Mouse (Mus musculus) erythroblast, adult 5-6 weeks (primary cell): ENCODE data around the gene Mgat4b. TPM values are rescaled to one million over a fixed set of nuclear protein-coding genes. Genes with fewer than 3 reads are reported as not detected.

Experiments
- ATAC-seq: replicated peaks from 2 replicates; pipeline ENCODE4 v1.8.0; 2016; ENCODE audit warnings: moderate number of reproducible peaks, mild to moderate bottlenecking, moderate TSS enrichment, inconsistent platforms; ENCODE audit not compliant: poor library complexity, low FRiP score, severe bottlenecking
- total RNA-seq, 2 experiments: library from RNA; stranded (forward) in 1 of 2; stranded (reverse) in 1 of 2; fragments of 150-400 nt in 1 of 2; fragments of 200-764, 138-1000 nt in 1 of 2; gene quantifications; 2 replicates each; pipeline versions ENCODE4 v1.2.3 to v1.2.4; 2015 to 2017; ENCODE audit warnings: low replicate concordance in 2 of 2

Mgat4b gene
- total RNA-seq (2015; ENCODE audit: low replicate concordance) (7.1 and 7.7 TPM in 2 replicates), total RNA-seq (2017; ENCODE audit: low replicate concordance) (5.1 and 10.0 TPM in 2 replicates)

DNA sequence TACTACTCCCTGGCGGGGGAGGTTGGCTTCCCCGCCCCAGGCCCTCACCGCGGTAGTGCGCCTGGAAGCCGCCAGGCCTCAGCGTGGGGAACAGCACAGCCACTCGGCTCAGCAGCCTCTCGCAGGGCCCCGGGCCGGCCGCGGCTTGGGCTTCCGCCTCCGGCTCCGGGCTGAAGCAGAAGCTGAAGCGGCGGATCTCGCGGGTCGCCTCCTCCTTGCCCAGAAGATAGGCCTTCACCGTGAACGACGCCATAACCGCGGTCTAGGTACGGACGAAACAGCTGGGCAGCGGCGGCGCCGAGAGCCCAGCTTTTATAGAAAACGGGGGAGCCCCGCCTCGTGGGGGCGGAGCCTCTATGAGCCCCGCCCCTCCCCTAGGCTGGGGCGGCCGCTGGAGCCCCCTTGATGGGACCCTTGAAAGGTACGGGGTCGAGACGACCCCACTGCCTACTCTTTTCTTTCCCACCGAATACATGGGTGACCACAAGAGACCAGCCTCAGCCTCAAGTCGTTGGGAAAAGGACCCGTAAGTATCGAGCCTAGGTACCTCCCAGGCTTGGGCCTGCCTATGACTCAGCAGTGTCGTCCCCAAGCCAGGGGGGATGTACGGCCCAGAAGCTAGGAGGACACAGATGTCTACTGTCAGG, at the start of gene Mgat4b, which contains the start of gene Sqstm1:
Mgat4b (plus strand) TSS at position 386 of the 647 bp plus-strand sequence.
Sqstm1 (minus strand) TSS at position 323 of the 647 bp plus-strand sequence.
- peak; percentile 77 for ATAC-seq

- peak; percentile 85 for ATAC-seq
Observed at GRCm38 (mm10) chr11:50161578-50162304, 48.9 kb upstream of the Mgat4b start.

DNA sequence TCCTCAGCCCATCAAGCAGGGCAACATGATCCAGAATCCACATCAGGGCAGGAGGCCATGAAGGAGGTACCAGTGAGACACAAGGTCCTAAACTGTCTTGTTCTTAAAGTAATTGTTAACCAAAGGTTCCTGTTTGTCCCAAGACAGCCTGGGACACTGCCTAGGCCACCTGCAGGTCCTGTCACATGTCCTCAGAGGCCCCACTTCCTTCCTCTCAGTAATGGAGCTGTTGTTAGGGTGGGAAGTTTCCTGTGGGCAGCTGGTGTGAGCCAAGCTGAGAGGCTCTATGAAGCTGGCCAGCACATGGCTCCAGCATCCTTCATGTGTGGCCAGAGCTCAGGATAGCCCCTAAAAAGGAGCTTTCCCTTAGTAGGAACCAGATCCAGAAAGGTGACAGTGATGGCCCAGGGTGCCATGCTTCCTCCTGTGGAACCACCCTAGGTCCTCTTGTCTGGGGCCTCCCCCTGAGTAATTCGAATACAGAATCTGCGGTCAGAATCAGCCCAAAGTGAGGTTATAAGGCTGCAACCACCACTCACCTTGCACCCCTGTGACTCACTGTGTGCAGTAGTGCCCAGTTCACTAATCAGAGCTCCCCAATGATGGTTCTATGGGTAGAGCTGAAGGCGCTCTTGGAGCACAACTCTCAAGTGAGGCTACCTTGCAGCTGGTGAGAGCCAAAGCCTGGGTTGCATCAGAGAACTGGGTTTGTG, 48.2 kb upstream of the Mgat4b start:
- no peak for ATAC-seq

DNA sequence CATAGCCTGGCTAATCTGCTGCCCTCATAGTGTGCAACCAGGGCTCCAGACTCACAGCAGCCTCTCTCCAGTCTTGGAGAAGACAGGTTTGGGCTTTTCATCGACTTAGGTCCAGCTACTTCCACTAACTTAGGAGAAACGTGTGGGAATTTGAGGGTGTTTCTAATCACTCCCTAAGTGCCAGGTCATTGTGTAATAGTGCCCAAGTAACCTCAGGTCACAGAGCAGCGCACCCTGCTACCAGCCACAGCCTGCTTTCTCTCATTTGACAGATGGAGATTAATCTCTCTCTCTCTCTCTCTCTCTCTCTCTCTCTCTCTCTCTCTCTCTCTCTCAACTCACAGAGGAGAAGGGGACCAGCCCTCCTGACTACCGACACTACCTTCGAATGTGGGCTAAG, 42.3 kb upstream of the Mgat4b start:
- no peak for ATAC-seq

DNA sequence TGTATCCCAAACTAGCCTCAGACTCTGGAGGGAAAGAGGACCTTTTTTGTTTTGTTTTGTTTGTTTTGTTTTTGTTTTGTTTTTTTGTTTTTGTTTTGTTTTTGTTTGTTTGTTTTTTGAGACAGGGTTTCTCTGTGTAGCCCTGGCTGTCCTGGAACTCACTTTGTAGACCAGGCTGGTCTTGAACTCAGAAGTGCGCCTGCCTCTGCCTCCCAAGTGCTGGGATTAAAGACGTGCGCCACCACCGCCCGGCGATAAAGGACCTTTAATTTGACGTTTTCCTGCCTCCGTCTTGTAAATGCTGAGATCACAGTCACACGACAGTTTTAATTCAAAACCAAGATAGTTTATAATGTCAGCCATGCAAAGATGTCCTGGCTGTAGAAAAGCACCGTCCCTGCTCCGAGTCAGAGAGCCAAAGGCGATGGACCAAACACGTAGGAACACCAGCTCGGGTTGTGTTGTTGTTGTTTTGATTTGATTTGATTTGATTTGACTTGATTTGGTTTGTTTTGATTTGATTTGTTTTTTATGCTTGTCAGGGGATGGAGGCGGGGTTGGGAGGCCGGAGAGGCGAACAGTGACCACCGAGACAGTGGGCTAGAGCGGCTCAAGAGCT, 36.5 kb upstream of the Mgat4b start, which contains the start of gene Mrnip:
Mrnip (plus strand) TSS at position 334 of the 619 bp plus-strand sequence.
- peak; percentile 34 for ATAC-seq

GRCm38 (mm10) chr11:50174730-50175187, 35.9 kb upstream of the Mgat4b start:
- peak; percentile 97 for ATAC-seq

DNA sequence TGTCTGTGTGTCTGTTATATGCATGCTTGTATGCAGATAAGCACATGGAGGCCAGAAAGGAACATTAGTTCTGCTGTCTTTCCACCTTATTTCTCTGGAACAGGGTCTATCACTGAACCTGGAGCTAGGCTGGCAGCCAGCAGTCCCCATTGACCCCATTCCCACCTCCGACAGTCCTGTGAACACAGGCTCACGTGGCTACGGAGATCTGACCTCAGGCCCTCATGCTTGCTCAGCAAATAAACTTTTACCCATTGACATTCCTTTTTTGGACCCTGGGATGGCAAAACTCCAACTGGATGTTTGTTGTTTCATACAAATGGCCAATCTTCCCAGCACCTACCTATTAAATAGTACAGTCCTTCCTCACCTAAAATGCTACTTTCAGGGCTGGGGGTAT, 34.3 kb upstream of the Mgat4b start:
- no peak for ATAC-seq

- no peak for ATAC-seq
Observed at GRCm38 (mm10) chr11:50177111-50177510, 33.6 kb upstream of the Mgat4b start.

DNA sequence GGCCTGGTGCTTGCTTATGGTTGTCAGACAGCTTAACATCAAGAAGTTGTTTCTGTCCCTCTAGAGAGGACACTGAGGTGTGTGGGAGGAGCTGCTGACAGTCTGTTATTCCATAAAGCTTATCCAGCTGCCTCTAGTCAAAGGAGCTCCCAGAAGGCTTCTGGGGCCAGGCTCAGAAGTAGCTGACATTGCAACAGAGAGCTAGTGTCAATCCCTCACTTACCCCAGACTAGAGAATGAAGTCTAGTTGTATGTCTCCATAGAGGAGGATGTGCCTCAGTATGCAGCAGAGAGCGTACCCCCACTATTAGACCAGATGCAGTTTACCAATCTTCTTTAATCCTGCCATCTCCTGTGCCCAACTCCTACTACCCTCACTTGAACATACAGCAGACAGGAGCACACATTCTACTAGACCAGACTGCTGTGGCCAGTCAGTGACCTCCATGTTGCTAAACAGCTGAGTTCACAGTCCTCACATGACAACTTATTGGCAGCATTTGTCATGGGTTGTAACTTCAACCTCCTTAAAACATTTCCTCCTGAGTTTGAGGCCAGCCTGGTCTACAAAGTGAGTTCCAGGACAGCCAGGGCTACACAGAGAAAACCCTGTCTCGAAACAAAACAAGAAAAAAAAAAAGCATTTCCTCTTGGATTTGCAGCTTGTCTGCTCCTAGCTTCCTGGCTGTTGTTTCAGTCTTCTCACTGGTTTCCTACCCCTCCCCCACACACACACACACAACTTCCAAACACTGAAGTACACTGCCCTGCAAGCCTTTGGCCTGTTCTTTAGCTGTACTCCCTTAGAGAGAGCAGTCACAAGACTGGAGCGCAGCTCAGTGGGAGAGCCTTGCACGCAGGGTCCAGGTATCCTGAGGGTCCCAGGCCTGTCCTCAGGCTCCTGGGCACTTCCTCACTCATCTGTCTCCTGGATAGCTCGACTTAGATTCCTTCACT, 31.9 kb upstream of the Mgat4b start:
- ATAC-seq = no peak

GRCm38 (mm10) chr11:50180478-50181231, 30.0 kb upstream of the Mgat4b start:
- ATAC-seq = no peak

DNA sequence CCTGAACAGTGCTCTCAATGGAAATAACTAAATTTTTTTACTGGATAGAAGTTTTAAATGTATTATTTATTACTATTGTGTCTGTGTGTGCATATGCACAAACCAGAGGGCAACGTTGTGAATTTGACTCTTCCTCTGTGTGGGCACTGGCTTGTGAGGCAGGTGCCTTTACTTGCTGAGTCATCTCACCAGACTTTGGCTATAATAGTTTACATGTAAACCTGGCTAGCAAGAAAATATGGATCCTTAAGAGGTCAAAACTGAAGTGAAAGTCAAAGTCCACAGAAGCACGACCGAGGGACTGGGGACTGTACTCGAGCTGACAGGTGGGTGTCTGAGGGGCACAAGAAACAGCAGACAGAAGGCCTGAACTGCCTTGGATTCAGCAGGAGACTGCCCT, 28.0 kb upstream of the Mgat4b start:
- ATAC-seq = no peak; the same call in 1 of the 2 replicates

GRCm38 (mm10) chr11:50184788-50185187, 25.9 kb upstream of the Mgat4b start:
- ATAC-seq = no peak

DNA sequence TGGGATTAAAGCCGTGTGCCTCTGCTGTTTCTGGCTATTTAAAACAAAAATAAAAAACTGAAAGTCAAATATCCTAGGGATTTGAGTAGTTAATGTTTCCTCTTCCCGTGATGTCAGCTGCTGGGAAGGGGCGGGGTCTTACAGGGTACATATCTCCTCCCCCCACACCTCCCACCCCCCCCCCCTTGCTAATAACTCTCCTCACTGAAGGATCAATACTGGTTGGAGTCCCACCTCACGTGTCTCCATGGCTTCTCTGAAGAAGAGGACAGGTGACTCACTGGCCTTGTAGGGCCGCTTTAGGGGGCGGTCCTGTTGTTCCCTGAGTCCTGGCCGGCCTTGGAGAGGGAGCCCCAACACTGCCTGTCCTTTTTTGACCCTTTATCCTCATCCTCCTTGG, 22.0 kb upstream of the Mgat4b start:
- ATAC-seq = no peak

DNA sequence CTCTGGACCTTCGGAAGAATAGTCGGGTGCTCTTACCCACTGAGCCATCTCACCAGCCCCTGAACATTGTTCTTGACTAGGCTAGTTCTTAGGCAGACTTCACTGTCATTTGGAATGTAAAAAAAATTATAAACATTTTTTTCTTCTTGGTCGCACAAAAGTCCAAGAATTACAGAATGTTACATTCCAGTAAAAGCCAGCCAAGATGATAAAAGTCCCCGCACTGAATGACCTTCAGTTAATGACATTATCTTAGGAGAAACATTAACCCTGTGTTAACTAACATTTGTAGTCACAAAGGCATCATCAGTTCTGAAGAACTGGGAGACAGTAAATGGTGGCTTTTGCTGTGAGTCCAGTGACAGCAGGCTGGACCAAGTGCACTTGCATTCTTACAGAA, 20.3 kb upstream of the Mgat4b start:
- no peak for ATAC-seq

- ATAC-seq = no peak
Observed at GRCm38 (mm10) chr11:50192278-50192677, 18.4 kb upstream of the Mgat4b start.

- no peak for ATAC-seq
Observed at GRCm38 (mm10) chr11:50194070-50194469, 16.6 kb upstream of the Mgat4b start.

- ATAC-seq = no peak
Observed at GRCm38 (mm10) chr11:50194793-50195192, 15.9 kb upstream of the Mgat4b start.

GRCm38 (mm10) chr11:50197500-50197899, 13.2 kb upstream of the Mgat4b start:
- ATAC-seq = no peak
